Mouse (Mus musculus) cerebellum, adult 2 months (tissue): Measurements from ENCODE around the gene Agap2.

Experiments used
- CTCF ChIP-seq: fragments of 200-500 bp; IDR thresholded peaks from 2 replicates; pipeline ENCODE4 v1.5.1; 2011; ENCODE audit warnings: low read depth, mild to moderate bottlenecking, control low read depth, low read length, moderate library complexity, borderline replicate concordance; ENCODE audit not compliant: insufficient read depth
- POLR2A ChIP-seq: fragments of 200-500 bp; IDR thresholded peaks from 2 replicates; pipeline ENCODE4 v1.6.1; 2011; ENCODE audit warnings: low read length, control low read depth, borderline replicate concordance; ENCODE audit not compliant: insufficient read depth

- no peak for TF ChIP-seq CTCF
- TF ChIP-seq POLR2A, result no peak
Observed at GRCm38 (mm10) chr10:127059968-127060916, 14.8 kb upstream of the Agap2 start, which contains the start of gene March9.
